Mouse (Mus musculus): ENCODE results near the gene Arfgap2.

The Arfgap2 gene

DNA sequence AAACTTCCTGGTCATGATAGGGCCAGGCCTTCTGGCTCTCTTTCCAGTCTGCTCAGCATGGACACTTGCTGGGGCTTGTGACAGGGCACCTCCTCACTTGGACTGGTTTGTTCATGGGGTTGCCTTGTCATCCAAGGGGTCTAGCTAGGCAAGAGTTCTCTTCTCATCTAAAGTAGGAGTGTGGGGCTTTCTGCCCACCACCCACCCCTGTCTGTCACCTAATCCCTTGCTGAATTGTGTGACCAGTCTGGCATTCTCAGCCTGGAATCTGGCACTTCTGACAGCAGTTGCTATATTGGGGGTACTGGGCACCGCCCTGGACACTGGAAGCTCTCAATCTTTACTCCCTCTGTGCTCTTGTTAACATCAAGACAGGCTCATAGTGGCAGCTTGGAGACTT, 5.3 kb upstream of the Arfgap2 start:
- no peak for DNase-seq (ENCODE audit: low spot score in 2 of 2)

DNA sequence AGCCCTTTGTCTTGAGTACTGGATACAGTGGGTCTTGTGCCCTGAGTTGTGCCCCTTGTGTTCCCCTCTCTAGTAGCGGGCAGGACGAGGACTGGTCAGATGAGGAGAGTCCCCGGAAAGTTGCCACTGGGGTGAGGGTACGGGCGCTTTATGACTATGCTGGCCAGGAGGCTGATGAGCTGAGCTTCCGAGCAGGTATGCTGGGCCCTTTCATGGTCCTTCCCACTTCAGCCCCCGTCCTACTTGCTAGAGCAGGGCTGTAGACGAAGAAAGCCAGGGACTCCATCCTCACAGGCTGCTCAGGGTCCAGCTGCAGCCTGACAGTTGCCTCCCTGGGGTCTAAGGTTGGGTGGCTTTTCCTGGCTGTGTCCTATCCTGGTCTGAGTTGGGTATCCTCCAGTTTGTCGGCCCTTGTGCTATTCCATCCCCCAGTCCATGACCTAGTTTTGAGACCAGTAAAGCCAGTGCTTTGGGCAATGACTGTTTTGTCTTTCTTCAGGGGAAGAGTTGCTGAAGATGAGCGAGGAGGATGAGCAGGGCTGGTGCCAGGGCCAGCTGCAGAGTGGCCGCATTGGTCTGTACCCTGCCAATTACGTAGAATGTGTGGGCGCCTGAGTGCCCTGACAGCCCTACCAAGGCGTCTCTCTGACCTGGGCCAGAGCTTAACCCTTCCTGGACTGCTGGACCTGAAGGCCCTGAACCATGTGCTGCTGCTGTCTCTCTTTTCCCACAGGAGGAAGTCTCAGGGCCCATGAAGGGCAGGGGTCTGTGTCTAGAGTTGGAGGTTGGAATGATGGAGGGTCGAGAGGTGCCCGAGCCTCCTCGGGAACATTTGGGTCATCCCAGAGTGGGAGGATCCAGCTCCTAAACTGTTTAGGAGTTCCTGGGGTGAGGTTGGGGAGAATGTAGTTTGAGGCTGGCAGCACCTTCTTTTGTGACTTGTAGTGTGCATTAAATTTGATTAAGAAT, 798 bp upstream of the Arfgap2 start:
- no peak for DNase-seq (ENCODE audit: low spot score in 2 of 2)

- no peak for DNase-seq (ENCODE audit: low spot score in 2 of 2)
Measured at GRCm38 (mm10) chr2:91268042-91268441, 3.3 kb downstream of the Arfgap2 start.

DNA sequence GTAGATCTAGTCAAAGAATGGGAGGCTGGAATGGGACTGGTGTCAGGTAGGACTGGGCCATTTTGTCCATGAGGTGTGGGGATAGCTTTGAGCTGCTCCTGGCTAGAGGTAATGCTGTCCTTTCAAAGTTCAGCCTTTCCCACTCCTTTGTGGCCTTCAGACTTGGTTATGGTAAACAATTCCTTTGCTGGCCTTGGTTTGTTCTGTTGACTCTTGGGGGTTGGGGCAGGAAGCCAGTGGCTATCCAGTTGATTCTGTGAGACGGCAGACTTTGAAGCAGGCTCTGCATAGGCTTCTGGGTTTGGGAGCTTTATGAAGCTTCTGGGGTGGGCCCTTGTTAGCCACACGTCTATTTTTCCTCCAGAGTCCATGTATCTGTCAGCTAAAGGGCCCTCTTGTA, 3.9 kb downstream of the Arfgap2 start:
- no peak for DNase-seq (ENCODE audit: low spot score in 2 of 2)

- no peak for DNase-seq (ENCODE audit: low spot score in 2 of 2)
Measured at GRCm38 (mm10) chr2:91269687-91270133, 4.9 kb downstream of the Arfgap2 start.

DNA sequence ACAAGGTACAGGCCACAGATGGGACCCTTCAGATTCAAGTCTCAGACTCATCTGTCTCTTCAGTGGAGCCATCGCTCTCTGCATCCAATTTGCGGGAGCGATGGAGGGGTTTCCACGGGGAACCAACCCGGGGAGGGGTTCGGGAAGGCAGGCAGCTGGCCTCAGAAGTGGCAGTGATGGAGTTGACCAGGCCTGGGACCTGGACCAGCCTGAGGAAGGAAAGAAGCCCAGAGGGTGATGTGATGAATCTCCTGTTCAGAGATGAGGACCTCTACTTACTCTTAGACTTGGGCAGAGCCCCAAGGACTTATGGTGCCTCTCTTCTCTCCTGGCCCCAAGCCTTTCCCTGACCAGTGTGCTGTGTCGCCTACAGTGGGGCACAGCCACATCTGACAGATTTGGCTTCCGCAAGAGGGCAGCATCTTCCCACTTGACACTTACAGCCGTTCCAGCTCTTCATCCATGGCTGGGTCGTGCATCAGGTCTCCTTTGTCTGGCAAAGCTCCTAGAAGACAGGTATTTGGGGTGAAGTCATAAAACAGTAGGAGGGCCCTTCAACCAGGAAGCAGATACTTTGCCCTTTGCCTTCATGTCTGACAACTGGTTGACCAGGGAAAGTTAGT, 14.1 kb downstream of the Arfgap2 start:
- DNase-seq (ENCODE audit: low spot score in 2 of 2) = peak in 1 of 2 experiments; percentile 39

- DNase-seq (ENCODE audit: low spot score in 2 of 2) = no peak
Measured at GRCm38 (mm10) chr2:91279372-91279755, 14.6 kb downstream of the Arfgap2 start.

- no peak for DNase-seq (ENCODE audit: low spot score in 2 of 2)
Measured at GRCm38 (mm10) chr2:91281366-91281765, 16.6 kb downstream of the Arfgap2 start.

- no peak for DNase-seq (ENCODE audit: low spot score in 2 of 2)
Measured at GRCm38 (mm10) chr2:91283972-91284371, 19.2 kb downstream of the Arfgap2 start.

DNA sequence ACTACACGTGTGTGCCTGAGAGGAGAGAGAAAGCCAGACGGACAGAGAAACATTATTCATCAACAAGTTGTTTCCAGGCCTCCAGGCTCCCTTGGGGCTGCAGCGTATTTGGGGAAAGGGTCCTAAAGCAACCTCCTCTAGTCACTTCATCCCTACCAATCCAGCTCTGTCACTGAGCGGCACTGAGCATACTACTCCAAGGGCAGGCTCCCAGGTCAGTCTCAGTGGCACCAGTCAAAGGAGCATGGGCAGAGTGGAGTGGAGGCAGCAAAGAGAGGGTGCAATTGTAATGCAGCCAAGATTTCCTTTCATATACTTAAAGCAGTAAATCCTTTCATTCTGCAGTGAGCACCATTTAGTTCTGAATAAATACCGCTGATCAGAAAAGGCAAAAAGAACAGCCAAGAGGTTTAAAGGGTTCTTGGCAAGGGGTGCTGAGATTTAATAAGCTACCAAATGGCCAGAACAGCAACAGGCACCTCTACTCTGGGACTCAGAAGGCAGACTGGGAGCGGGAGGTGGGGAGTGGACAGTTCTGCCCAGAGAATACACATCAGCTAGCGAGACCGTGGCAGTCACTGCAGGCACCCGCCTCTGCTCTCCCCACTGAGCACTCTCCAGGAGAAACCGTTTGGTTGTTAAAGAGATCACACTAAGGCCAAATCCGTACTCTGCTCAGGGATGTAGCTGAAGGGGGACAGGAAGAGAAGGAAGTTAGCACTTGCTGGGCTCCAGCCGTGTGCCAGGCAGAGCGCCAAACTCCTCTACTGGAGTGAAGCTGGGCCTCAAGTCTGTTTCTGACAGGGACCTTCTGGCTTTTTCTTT, 19.8 kb downstream of the Arfgap2 start:
- no peak for DNase-seq (ENCODE audit: low spot score in 2 of 2)

GRCm38 (mm10) chr2:91285885-91286505, 21.2 kb downstream of the Arfgap2 start:
- peak in 1 of 2 experiments; percentile 71 for DNase-seq (ENCODE audit: low spot score in 2 of 2)

DNA sequence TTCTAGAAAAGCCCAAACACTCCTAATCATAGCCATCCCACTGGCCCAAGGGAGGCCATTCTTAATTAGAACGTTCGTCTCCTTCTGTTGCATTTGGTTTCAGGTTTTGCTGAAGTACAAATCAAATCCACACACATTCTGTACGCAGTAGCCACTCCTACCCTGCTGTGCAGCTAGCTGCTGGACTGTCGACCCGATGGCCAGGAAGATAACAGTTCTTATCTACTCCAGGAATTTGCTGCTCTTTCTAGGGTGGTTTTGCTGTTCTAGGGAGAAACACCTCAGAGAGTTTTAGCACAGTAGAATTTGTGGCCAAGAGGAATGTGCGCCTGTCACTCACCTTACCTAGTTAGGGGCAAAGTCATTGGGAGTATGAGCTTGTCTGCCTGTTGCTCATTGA, 22.8 kb downstream of the Arfgap2 start:
- DNase-seq (ENCODE audit: low spot score in 2 of 2) = no peak

GRCm38 (mm10) chr2:91291197-91292007, 26.6 kb downstream of the Arfgap2 start:
- DNase-seq (ENCODE audit: low spot score in 2 of 2) = no peak

DNA sequence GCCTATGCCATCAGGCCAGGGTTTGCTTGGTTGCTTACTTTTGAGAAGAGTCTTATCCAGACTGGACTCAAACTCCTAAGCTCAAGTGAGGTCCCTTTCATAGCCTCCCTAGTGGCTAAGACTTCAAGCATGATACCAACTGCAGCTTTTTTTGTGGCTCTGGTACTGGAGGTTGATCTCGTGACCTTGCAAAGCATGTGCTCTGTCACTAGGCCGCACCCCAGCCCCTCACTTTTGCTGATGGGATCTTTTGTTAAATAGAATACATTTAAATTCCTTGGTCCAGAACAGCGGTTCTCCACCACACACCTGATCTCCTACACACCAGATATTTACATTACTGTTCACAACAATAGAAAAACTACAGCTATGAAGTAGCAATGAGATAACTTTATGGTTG, 29.5 kb downstream of the Arfgap2 start:
- no peak for DNase-seq (ENCODE audit: low spot score in 2 of 2)

DNA sequence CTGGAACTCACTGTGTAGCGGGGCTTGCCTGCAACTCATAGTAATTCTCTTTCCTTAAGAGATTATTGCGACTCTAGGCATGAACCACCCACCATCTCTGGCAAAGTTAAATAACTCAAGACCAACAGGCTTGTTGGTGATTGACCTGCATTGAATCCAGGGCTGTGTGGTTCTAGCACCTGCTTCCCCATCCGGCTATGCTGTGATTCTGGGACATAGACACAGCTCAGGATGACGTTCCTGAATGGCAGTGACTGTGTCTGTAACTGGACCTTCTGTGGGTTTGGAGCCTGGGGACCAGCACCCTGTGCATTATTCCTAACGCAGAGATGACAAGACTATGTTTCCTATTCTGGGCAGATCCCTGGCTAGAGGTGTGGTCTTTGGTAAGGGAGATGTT, 31.1 kb downstream of the Arfgap2 start:
- DNase-seq (ENCODE audit: low spot score in 2 of 2) = no peak

- no peak for DNase-seq (ENCODE audit: low spot score in 2 of 2)
Measured at GRCm38 (mm10) chr2:91299156-91299555, 34.4 kb downstream of the Arfgap2 start.

- no peak for DNase-seq (ENCODE audit: low spot score in 2 of 2)
Measured at GRCm38 (mm10) chr2:91300784-91301183, 36.0 kb downstream of the Arfgap2 start.

- DNase-seq (ENCODE audit: low spot score in 2 of 2) = no peak
Measured at GRCm38 (mm10) chr2:91301836-91302235, 37.1 kb downstream of the Arfgap2 start.

DNA sequence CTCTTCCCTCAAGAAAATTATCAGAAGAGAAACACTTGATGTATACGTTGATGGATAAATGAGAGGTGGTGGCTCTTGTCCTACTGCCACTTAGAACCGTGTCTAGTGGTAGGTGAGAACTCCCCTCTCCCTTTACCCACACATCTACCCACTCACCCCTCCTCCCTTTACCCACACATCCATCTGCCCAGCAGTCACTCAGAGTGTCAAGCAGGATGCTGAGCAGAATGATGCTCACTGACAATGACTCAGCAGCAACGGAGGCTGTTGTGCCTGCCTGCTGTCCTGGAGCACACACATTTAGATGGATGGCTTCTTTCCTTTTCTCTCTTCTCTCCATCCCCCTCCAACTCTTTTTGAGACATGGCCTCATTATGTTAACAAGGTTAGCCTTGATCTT, 38.1 kb downstream of the Arfgap2 start:
- no peak for DNase-seq (ENCODE audit: low spot score in 2 of 2)

- DNase-seq (ENCODE audit: low spot score in 2 of 2) = no peak
Measured at GRCm38 (mm10) chr2:91305926-91306325, 41.2 kb downstream of the Arfgap2 start.

GRCm38 (mm10) chr2:91306589-91306988, 41.8 kb downstream of the Arfgap2 start:
- no peak for DNase-seq (ENCODE audit: low spot score in 2 of 2)
